Mouse (Mus musculus) liver, embryonic 16.5 days (tissue): ENCODE measurements at regions not wholly inside any gene's neighbourhood (a gene's known extent, or its start where the extent isn't known, plus 50 kb on each side); places are given as distances from the start of the nearest gene placed in this dataset.

Source experiments
- ATAC-seq: fragments of 200-750 bp; cut with Nextera tagmentation; 2 replicates; pipeline ENCODE4 v1.8.0; 2017; ENCODE audit warnings: low read depth, mild to moderate bottlenecking, moderate number of reproducible peaks, moderate library complexity
- H3K27ac ChIP-seq: fragments of 300-500 bp; sonication (generic); 2 replicates; pipeline ENCODE4 v1.5.1; 2014; ENCODE audit warnings: mild to moderate bottlenecking, low read length
- H3K27me3 ChIP-seq: fragments of 300-500 bp; sonication (generic); 2 replicates; pipeline ENCODE4 v1.6.1; 2014; ENCODE audit warnings: low read depth, low read length, mixed read lengths; ENCODE audit not compliant: control insufficient read depth, insufficient read depth
- H3K36me3 ChIP-seq: fragments of 300-500 bp; sonication (generic); 2 replicates; pipeline ENCODE4 v1.6.1; 2014; ENCODE audit warnings: mild to moderate bottlenecking; ENCODE audit not compliant: control insufficient read depth, insufficient read depth
- H3K4me1 ChIP-seq: fragments of 300-500 bp; sonication (generic); 2 replicates; pipeline ENCODE4 v1.6.1; 2014; ENCODE audit warnings: low read depth, low read length, mixed read lengths; ENCODE audit not compliant: control insufficient read depth
- H3K4me2 ChIP-seq: fragments of 300-500 bp; sonication (generic); 2 replicates; pipeline ENCODE4 v1.6.1; 2014; ENCODE audit warnings: low read depth, low read length, mixed read lengths
- H3K4me3 ChIP-seq: fragments of 300-500 bp; sonication (generic); 2 replicates; pipeline ENCODE4 v1.5.1; 2014; ENCODE audit warnings: low read depth, mild to moderate bottlenecking, low read length
- H3K9ac ChIP-seq: fragments of 300-500 bp; sonication (generic); 2 replicates; pipeline ENCODE4 v1.6.1; 2014; ENCODE audit warnings: low read depth, low read length
- H3K9me3 ChIP-seq: fragments of 300-500 bp; sonication (generic); replicated peaks from 2 replicates; pipeline ENCODE4 v1.6.1; 2016; ENCODE audit warnings: low read length; ENCODE audit not compliant: control insufficient read depth
- WGBS: fragments of 180-500 bp; shearing (Covaris S2); extraction: QIAGEN DNeasy Blood & Tissue Kit; methylation state at CpG from one replicate; pipeline ENCODE4 v1.1.7; 2014; ENCODE audit not compliant: insufficient replicate concordance; 5-methylcytosine and 5-hydroxymethylcytosine counted together

DNA sequence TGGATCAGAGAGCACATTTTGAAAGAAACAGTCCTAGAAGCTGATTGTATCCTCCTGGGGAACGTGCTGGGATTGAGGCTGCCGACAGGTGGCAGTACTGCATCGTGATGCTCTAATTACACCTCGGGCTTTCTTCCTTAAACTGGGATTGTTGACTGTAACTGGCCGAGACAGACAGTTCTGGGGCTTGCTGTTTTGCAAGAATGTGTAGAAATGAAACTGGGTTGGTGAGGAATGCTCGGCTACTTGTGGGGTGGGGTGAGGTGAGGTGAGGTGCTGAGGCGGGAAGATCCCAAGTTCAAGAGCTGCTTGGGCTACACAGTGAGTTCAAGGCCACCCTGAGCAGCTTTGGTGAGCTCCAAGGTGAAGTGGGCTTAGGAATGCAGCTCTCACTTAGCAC lies 55.7 kb upstream of the Haao start:
- Histone ChIP-seq H3K9ac (no peak overlapping the region), H3K4me1 (peaks cover 2% of the 10 kb centered on the region; the same call in 1 of the 2 replicates), H3K9me3 (no peaks in the 10 kb centered on the region), H3K4me2 (no peak overlapping the region), H3K27me3 (no peaks in the 10 kb centered on the region), H3K36me3 (no peaks in the 10 kb centered on the region), H3K4me3 (no peak overlapping the region), H3K27ac (no peak overlapping the region)
- 0 out of 2 replicates have a peak, but pooled peaks have one; percentile 32 for ATAC-seq
- WGBS: under 1% methylated on average over 7 of the region's 7 CpGs

DNA sequence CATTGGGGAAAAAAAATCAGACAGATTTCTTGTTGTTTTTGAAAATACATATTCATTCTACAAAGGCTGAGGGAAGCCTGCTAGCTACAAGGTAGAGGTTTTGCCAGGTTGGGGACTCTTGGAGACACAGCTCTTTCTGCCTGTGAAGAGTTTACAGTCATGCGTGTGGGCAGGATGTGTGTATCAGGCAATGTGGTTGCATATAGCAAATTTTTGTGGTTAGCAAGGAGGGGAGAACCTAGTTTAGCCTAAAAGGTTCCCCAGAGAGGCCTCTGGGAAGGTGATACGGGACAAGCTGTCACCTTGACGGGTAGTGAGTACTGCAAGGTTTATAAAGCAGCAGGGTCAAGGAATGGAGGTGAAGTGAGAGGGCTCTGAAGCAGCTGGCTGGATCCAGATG lies 54.8 kb upstream of the Haao start:
- WGBS: 26% methylated on average over 3 of the region's 3 CpGs
- no peak overlapping the region for H3K27ac ChIP-seq
- no peak for ATAC-seq
- H3K27me3 ChIP-seq: no peaks in the 10 kb centered on the region
- no peak overlapping the region for H3K4me2 ChIP-seq
- peaks cover 2% of the 10 kb centered on the region; the same call in 1 of the 2 replicates for H3K4me1 ChIP-seq
- H3K9ac ChIP-seq: no peak overlapping the region
- no peak overlapping the region for H3K4me3 ChIP-seq
- no peaks in the 10 kb centered on the region for H3K9me3 ChIP-seq
- no peaks in the 10 kb centered on the region for H3K36me3 ChIP-seq

DNA sequence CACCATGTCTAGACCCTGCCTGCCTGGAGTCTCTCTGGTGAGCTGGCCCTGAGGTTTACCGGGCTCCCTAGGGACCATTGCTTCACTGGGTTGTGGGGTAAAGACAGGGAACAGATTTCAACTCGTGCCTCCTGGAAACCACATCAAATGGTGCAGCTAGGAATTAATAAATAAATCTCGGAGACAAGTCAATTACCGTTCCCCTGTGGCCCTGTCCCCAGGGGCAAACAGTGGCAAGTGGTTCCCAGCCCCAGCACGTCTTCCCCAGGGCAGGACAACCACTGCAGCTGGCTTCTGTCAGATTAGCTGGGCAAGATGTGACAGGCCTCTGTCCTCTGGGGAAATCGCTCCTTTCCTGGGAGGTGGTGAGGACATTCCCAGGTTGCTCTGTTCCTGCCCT lies 54.3 kb upstream of the Haao start:
- ATAC-seq: no peak
- Histone ChIP-seq H3K4me1 (no peaks in the 10 kb centered on the region; the same call in 1 of the 2 replicates), H3K27ac (no peak overlapping the region), H3K9ac (no peak overlapping the region), H3K4me3 (no peak overlapping the region), H3K27me3 (no peaks in the 10 kb centered on the region), H3K9me3 (no peaks in the 10 kb centered on the region), H3K4me2 (no peak overlapping the region), H3K36me3 (no peaks in the 10 kb centered on the region)
- WGBS: 50% methylated on average over 6 of the region's 6 CpGs

DNA sequence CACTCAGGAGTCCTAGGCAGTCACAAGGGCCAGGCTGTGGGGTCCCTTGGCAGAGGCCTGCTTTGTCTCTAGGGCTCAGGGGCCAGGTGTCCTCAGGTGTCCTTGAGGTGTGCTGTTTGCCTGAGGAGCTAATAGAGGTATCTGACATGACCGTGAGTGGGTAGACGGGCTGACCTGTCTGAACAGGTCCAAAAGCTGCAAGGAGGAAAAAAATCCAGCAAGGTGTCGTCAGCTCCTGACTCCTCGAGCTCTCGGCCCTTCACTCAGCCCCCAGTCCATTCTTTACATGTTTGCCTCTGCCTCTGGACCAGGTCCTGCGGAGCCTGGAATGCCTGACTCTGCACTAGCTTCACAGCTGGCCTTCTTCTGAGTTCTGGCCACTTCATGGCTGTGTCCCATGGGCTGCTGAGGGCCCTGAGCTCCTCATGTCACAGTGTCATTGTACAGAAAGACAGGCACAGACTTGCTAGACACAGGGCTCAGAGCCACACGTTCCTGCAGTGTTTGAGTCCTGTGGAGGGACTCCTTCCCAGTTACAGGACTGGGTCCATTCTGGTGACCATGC lies 51.9 kb upstream of the Haao start:
- no peaks in the 10 kb centered on the region for H3K36me3 ChIP-seq
- H3K9ac ChIP-seq: no peak overlapping the region
- H3K4me2 ChIP-seq: no peak overlapping the region
- H3K4me3 ChIP-seq: no peak overlapping the region
- no peaks in the 10 kb centered on the region for H3K9me3 ChIP-seq
- WGBS: 67% methylated on average over 7 of the region's 7 CpGs
- no peak overlapping the region for H3K27ac ChIP-seq
- peaks cover 2% of the 10 kb centered on the region; the same call in 1 of the 2 replicates for H3K4me1 ChIP-seq
- H3K27me3 ChIP-seq: no peaks in the 10 kb centered on the region
- no peak for ATAC-seq

DNA sequence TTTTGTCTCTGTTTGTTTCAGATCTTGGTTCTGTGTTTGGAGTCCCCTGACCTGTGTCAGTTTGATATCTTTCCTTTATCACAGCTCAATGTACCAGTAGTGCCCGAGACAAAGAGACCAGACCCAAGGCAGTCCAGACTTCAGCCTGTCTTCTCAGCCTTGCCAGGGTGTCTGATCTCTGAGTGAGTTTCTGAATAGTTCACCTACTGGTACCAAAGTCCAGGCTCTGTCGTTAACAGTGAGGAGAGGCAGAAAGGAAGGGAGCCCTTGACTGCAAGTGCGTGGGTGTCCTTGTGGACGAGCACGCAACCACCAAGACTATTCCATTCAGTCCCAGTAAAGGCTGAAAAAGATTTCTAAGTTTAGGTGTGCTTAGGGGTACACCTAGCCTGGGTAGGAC lies 50.8 kb upstream of the Haao start:
- H3K4me3 ChIP-seq: no peak overlapping the region
- no peaks in the 10 kb centered on the region for H3K36me3 ChIP-seq
- ATAC-seq: no peak
- H3K9me3 ChIP-seq: no peaks in the 10 kb centered on the region
- no peak overlapping the region for H3K4me2 ChIP-seq
- no peaks in the 10 kb centered on the region for H3K27me3 ChIP-seq
- H3K27ac ChIP-seq: no peak overlapping the region
- no peak overlapping the region for H3K9ac ChIP-seq
- peaks cover 2% of the 10 kb centered on the region; the same call in 1 of the 2 replicates for H3K4me1 ChIP-seq
- WGBS: 67% methylated on average over 5 of the region's 5 CpGs
